Mouse (Mus musculus) kidney, postnatal 10 days (tissue): ENCODE data around the gene Dhx40.
"Not testable (repeated sequence)": the region's sequence is repeated elsewhere in the genome, so short reads cannot be mapped to it uniquely, and the experiment has no call there.

Source experiments
- DNase-seq: peaks from one replicate; pipeline ENCODE4 v3.0.0; 2021; ENCODE audit warnings: mixed read lengths

Dhx40 gene

DNA sequence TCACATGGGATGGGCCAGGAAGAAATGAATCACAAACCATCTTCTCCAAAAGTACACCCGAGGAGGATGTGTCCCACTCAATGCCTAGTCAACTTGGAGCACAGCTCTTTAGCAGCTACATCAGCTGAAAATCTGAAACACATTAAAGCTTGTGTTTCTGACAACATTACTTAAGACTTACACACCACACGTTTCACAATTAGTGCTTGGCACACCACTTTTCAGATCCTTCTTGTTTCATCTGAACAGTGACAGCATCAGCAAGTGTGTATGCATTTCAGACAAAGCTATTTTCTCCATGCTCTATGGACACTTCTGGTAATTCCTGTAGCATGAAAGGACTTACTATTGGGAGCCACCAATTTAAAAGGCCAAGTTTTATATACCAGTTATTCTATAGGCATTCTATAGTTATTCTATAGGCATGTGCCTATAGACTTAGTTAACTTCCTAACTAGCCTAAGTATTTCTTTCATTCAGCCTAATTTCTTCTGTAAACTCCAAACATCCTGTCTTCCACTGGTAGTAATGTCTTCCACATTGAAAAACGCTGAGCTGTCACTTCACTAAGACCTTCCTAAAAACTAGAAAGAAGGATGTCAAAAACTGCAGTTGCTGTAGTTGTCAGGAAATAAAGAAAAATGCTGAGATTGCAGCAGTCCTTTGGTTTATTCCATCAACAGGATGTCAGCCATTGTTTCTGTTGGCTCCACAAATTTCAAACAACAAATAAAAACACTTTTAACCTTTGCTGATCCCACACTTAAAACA, 61.7 kb downstream of the Dhx40 start:
- no peak for DNase-seq

DNA sequence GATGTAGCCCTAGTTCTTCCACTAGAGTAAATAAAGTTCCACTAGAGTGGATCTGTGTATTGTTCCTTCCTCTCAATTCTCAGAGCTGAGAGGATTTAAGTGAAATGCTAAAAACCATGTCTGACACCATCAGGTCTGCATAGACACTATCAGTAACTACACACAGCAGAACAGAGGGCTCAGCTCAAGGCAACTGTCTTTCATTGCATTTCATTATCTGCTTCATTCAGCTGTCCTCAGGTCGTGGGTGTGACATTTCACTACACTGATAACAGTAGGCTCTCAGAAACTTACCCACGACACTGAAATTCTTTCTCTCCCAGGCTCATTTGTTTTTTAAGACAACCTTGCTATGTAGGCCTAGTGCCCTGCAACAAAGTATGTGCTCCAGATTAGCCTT, 64.9 kb downstream of the Dhx40 start:
- DNase-seq: no peak

DNA sequence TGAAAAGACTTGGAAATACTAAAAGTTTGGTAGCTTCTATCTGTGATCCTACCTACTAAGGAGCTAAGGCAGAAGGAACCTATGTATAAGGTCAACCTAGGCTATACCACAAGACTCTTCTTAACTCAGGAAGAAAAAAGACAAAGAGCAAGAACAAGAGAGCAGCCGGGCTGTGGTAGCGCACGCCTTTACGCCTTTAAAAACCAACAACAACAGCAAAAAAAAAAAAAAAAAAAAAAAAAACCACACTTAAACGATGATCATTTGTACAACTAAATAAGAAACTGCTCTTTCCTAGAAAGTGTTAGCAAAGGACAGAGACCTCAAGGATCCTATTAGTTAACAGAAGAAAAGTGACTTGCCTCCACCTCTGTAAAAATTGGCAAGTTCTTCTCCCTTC, 66.0 kb downstream of the Dhx40 start:
- no peak for DNase-seq

DNA sequence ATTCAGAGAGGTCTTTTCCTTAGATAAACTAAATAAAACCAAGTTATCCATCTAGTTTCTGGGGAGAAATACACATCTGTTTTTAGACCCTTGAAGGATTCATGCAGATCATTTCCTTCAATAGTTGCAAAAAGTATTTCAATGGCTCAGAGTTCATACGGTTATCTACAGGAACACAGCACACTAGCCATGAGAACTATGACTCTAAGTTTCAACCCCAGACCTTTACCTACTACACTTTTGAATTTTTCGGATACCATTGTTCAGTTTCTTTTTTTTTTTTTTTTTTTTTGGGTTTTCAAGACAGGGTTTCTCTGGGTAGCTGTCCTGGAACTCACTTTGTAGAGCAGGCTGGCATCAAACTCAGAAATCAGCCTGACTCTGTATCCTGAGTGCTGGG, 68.1 kb downstream of the Dhx40 start:
- DNase-seq: no peak

DNA sequence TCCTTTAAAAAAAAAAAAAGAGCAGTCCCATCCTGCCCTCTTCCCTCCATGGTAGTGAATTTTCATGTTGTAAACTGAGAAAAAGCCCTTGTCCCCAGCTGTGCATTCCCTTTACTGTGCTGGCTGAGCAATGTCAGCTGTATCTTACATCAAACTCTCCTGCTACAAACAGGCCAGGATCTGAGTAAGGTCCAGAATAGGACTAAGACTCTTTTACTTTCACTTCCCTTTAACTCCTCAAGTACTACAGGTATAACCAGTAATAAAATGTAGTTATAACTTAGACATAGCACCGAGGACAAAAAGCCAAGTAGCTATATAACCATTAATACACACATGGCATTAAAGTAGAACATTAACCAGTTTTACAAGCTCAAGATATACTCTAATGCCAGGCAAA, 68.6 kb downstream of the Dhx40 start:
- no peak for DNase-seq

DNA sequence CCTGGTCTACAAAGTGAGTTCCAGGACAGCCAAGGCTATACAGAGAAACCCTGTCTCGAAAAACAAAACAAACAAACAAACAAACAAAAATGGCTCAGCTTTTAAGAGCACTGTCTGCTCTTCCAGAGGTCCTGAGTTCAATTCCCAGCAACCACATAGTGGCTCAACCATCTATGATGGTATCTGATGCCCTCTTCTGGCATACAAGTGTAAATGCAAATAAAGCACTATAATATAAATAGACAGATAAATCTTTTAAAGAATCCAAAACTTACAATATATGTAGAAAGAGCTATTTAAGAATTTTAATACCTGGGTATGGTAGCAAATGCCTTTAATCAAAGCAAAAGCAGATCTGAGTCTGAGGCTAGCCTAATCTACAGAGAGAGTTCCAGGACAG, 69.2 kb downstream of the Dhx40 start:
- not testable (repeated sequence) for DNase-seq

DNA sequence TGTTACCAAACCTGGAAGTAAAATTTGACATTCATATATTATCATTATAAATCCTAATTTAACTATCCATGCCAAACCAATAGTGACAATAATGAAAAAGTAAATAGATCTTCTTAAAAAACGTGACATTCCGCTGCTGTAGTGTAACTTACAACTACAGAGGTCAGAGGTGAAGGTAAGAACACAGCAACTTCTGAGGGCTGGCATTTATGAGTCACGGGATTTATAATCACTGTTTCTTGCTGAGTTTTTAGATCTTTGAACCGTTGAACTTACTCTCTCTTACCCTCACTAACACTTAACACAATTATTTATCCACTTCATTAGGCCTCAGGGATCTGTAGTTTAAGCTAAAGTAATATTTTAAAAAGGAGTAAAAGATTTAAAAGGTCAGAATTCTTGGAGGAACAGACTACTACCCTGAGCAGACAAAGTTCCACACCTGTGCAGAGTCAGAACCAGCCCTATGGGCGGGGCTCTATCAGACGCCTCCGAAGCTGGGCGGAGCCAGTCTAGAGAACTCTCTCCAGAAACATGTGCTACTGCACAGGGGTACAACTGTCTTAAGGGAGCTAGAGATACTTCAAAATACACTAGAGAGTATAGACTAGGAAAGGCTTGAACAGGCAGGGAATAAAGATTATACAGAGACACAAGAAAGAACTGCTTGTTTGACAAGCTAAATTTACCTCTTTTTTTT, 70.1 kb downstream of the Dhx40 start:
- peak; percentile 41 for DNase-seq

DNA sequence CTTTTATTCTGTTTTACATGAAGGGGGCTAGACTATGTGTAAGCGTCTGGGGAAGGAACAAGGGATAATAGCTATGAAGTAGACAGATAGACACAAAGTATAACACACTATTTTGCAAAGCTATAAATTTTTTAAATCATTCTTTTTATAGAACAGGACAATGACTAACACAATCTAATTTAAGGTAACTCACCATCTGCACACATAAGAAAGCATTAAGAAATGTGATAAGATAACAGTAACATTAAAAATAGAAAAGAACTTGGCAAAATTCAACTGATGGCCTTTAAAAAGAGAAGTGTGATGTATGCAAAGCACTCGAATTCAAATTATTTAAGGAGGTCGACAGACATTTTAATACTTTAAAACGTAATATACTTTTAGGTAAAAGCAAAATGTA, 72.6 kb downstream of the Dhx40 start:
- no peak for DNase-seq

DNA sequence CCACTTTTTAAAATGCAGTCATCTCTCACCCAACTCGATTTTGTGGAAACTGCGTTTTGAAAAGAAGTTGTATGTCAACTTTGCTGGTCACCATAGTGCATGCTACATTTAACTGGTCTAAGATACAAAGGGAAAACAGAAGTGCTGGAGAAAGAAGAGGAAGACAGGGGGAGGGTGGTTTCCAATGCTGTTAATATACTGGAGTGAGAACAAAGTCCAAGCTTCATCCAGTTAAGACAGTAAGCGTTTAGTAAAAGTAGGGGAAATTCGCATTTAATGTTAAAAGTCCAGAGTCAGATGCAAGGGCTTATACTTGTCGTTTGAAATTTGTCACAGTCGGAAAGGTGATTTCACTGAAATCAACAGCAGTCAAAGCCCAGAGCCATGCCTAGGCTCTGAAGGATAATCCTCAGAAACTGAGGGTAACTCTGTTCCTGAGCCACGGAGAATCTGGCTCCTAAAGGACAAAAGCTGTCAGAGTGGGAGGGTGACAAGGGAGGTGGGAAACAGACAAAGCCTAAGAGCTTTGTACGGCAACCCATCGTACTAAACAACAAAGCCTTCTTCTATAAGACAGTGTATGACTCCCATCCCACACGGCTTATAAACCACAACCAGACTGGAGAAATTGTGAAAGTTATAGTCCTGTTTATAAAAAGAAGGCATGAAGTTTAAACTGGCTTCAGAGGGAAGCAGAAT, 73.2 kb downstream of the Dhx40 start:
- no peak for DNase-seq

DNA sequence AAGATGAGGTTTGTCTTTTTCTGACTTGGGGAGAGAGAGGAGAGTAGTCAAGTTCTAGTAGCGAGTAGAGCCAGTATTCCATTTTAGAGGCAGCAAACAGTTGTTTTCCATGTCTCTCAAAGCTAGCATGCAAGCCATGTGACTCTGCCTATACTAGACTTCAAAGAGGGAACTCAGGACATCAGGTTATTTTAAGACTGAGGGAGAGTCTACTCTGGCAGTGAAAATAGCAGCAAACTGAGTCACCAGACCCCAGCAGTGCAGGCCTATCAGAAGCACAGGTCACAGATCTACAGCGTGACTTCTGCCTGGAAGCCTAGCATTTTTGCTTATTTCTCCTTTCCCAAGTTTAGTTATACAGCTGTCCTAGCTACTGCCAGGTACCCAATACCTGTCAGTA, 76.1 kb downstream of the Dhx40 start:
- DNase-seq: no peak

DNA sequence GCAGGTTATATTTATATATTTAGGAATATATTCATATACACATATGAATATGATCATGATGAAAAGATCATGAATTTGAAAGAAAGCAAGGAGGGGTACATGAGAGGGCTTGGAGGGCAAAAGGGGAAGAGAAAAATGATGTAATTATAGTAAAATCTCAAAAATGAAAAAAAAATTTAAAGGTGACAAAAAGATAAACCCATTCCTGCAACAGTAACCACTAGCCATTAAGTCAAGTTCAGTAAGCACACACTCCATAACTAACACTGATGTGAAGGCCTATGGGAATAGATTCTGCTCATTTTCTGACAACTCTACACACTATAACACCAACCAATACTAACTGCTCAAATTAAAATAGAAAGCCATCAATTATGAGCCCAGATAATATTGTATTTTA, 81.9 kb downstream of the Dhx40 start:
- DNase-seq: no peak

DNA sequence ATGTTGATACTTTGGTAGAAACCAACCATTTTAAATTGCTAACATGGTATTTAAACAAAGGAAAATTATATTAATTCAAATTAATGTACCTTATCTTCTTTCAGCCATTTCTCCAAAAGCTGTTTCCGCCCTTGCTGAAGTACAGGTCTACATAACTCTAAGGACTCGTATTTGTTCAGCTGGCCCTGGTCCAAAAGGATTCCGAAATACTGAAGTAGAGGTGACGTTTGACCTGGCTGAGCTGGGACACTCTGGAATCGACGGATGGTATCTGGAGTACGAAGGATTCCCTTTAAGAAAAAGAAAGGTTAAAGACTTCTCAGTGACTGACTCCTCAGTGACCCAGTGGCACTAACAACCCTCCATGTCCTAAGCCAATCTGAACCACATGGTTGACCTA, 82.6 kb downstream of the Dhx40 start:
- no peak for DNase-seq

DNA sequence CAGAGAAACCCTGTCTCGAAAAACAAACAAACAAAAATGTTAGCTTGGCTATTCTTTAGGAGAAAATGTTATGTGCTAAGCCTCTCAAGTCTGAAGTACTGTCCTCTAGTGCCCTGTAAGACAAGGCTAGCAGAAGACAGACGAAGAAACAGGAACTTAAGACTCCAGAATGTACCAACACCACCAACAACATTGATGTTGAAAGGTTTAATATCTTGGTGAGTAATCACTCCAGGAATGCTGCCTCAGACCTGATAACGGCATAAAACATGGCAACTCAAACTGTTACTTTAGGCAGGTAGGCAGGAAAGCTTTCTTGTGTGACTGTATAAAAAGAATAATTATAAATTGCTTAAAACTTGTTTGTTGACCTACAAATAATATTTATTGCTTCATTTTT, 83.5 kb downstream of the Dhx40 start:
- no peak for DNase-seq

DNA sequence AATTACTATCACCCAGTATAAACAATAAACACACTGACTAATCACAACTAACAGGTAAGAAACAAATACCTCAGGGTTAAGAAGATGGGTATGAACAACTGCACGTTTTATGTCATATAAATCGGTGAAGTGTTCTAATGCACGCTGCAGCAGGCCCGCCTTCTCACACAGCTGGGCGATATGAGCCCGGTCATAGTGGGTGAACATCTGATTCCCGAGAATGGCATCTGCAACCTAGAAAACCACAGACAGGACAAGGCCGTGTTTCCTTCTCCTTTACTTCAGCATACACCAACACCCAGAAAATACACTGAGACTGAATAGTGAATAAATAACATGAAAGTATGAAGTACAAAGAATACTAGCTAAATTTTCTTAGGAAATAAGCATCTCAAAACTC, 88.2 kb downstream of the Dhx40 start:
- no peak for DNase-seq
